Mouse (Mus musculus): ENCODE measurements at regions not wholly inside any gene's neighbourhood (a gene's known extent, or its start where the extent isn't known, plus 50 kb on each side); places are given as distances from the start of the nearest gene placed in this dataset.

GRCm38 (mm10) chr7:116817991-116818390, 313.8 kb downstream of the Nucb2 start:
- H3K9me3 ChIP-seq: no peaks in the 10 kb centered on the region
- no peak overlapping the region for H3K27ac ChIP-seq
- no peaks in the 10 kb centered on the region for H3K27me3 ChIP-seq (ENCODE audit: poor library complexity, severe bottlenecking)
- no peak overlapping the region for H3K4me3 ChIP-seq
- WGBS: 92% methylated on average over 7 of the region's 7 CpGs
- no peaks in the 10 kb centered on the region for H3K36me3 ChIP-seq (replicated peaks)
- H3K4me1 ChIP-seq: no peaks in the 10 kb centered on the region
- no peak for DNase-seq (ENCODE audit: extremely low spot score, low spot score)

GRCm38 (mm10) chr7:116820613-116821012, 316.4 kb downstream of the Nucb2 start:
- DNase-seq (ENCODE audit: extremely low spot score, low spot score): no peak
- Histone ChIP-seq H3K27ac (no peak overlapping the region), H3K4me3 (no peak overlapping the region), H3K27me3 (ENCODE audit: poor library complexity, severe bottlenecking) (no peaks in the 10 kb centered on the region), H3K36me3 (replicated peaks) (no peaks in the 10 kb centered on the region), H3K9me3 (no peaks in the 10 kb centered on the region), H3K4me1 (no peaks in the 10 kb centered on the region)
- WGBS: 92% methylated on average over 5 of the region's 5 CpGs

GRCm38 (mm10) chr7:116842894-116843293, 338.7 kb downstream of the Nucb2 start:
- Histone ChIP-seq H3K4me1 (no peaks in the 10 kb centered on the region), H3K4me3 (no peak overlapping the region), H3K36me3 (replicated peaks) (no peaks in the 10 kb centered on the region), H3K27ac (no peak overlapping the region), H3K27me3 (ENCODE audit: poor library complexity, severe bottlenecking) (no peaks in the 10 kb centered on the region), H3K9me3 (no peaks in the 10 kb centered on the region)
- DNase-seq (ENCODE audit: extremely low spot score, low spot score): no peak
- WGBS: 74% methylated on average over 3 of the region's 3 CpGs

GRCm38 (mm10) chr7:116847846-116848730, 343.9 kb downstream of the Nucb2 start:
- no peak overlapping the region for H3K27ac ChIP-seq
- WGBS: 87% methylated on average over 17 of the region's 17 CpGs
- DNase-seq (ENCODE audit: extremely low spot score, low spot score): no peak

GRCm38 (mm10) chr7:116853351-116853750, 349.2 kb downstream of the Nucb2 start:
- Histone ChIP-seq H3K4me3 (no peak overlapping the region), H3K4me1 (no peaks in the 10 kb centered on the region), H3K27me3 (ENCODE audit: poor library complexity, severe bottlenecking) (no peaks in the 10 kb centered on the region), H3K9me3 (no peaks in the 10 kb centered on the region), H3K36me3 (replicated peaks) (no peaks in the 10 kb centered on the region), H3K27ac (no peak overlapping the region)
- WGBS: 94% methylated on average over 3 of the region's 3 CpGs
- no peak for DNase-seq (ENCODE audit: extremely low spot score, low spot score)

More at GRCm38 (mm10) chr7:116847846-116848730, 343.9 kb downstream of the Nucb2 start:
- Histone ChIP-seq H3K27me3 (ENCODE audit: poor library complexity, severe bottlenecking) (no peaks in the 10 kb centered on the region), H3K4me3 (no peak overlapping the region), H3K9me3 (no peaks in the 10 kb centered on the region), H3K36me3 (replicated peaks) (no peaks in the 10 kb centered on the region), H3K4me1 (no peaks in the 10 kb centered on the region)

GRCm38 (mm10) chr7:116857141-116857540, 353.0 kb downstream of the Nucb2 start:
- H3K4me1 ChIP-seq: no peaks in the 10 kb centered on the region
- H3K36me3 ChIP-seq (replicated peaks): no peaks in the 10 kb centered on the region
- 85% methylated on average over 5 of the region's 5 CpGs for WGBS
- H3K9me3 ChIP-seq: no peaks in the 10 kb centered on the region
- no peak overlapping the region for H3K27ac ChIP-seq
- DNase-seq (ENCODE audit: extremely low spot score, low spot score): no peak
- H3K4me3 ChIP-seq: no peak overlapping the region
- H3K27me3 ChIP-seq (ENCODE audit: poor library complexity, severe bottlenecking): no peaks in the 10 kb centered on the region

- Histone ChIP-seq H3K4me3 (no peak overlapping the region), H3K36me3 (replicated peaks) (no peaks in the 10 kb centered on the region), H3K9me3 (no peaks in the 10 kb centered on the region), H3K27ac (no peak overlapping the region), H3K27me3 (ENCODE audit: poor library complexity, severe bottlenecking) (no peaks in the 10 kb centered on the region), H3K4me1 (no peaks in the 10 kb centered on the region)
- no peak for DNase-seq (ENCODE audit: extremely low spot score, low spot score)
- 90% methylated on average over 4 of the region's 4 CpGs for WGBS
Measured at GRCm38 (mm10) chr7:116857744-116858143, 353.6 kb downstream of the Nucb2 start.

- DNase-seq (ENCODE audit: extremely low spot score, low spot score): no peak
- Histone ChIP-seq H3K4me3 (no peak overlapping the region), H3K27ac (no peak overlapping the region), H3K36me3 (replicated peaks) (no peaks in the 10 kb centered on the region), H3K4me1 (peaks cover 13% of the 10 kb centered on the region), H3K27me3 (ENCODE audit: poor library complexity, severe bottlenecking) (no peaks in the 10 kb centered on the region), H3K9me3 (no peaks in the 10 kb centered on the region)
- 74% methylated on average over 5 of the region's 5 CpGs for WGBS
Measured at GRCm38 (mm10) chr7:116882268-116882964, 378.2 kb downstream of the Nucb2 start.

- Histone ChIP-seq H3K4me1 (peaks cover 4% of the 10 kb centered on the region; the same call in 1 of the 2 replicates), H3K27me3 (ENCODE audit: poor library complexity, severe bottlenecking) (no peaks in the 10 kb centered on the region), H3K4me3 (no peak overlapping the region), H3K9me3 (no peaks in the 10 kb centered on the region), H3K36me3 (replicated peaks) (no peaks in the 10 kb centered on the region), H3K27ac (no peak overlapping the region)
- 69% methylated on average over 6 of the region's 6 CpGs for WGBS
- DNase-seq (ENCODE audit: extremely low spot score, low spot score): no peak
Measured at GRCm38 (mm10) chr7:116893846-116894245, 389.7 kb downstream of the Nucb2 start.

- H3K27ac ChIP-seq: no peak overlapping the region
- no peaks in the 10 kb centered on the region for H3K9me3 ChIP-seq
- H3K4me3 ChIP-seq: no peak overlapping the region
- no peaks in the 10 kb centered on the region for H3K36me3 ChIP-seq (replicated peaks)
- WGBS: 60% methylated on average over 6 of the region's 6 CpGs
- H3K4me1 ChIP-seq: peaks cover 16% of the 10 kb centered on the region
- no peak for DNase-seq (ENCODE audit: extremely low spot score, low spot score)
- no peaks in the 10 kb centered on the region for H3K27me3 ChIP-seq (ENCODE audit: poor library complexity, severe bottlenecking)
Measured at GRCm38 (mm10) chr7:116915797-116916196, 411.6 kb downstream of the Nucb2 start.

- peaks cover 16% of the 10 kb centered on the region for H3K4me1 ChIP-seq
- no peaks in the 10 kb centered on the region for H3K9me3 ChIP-seq
- DNase-seq (ENCODE audit: extremely low spot score, low spot score): no peak
- WGBS: 91% methylated on average over 6 of the region's 6 CpGs
- H3K4me3 ChIP-seq: no peak overlapping the region
- H3K36me3 ChIP-seq (replicated peaks): no peaks in the 10 kb centered on the region
- no peaks in the 10 kb centered on the region for H3K27me3 ChIP-seq (ENCODE audit: poor library complexity, severe bottlenecking)
- H3K27ac ChIP-seq: no peak overlapping the region
Measured at GRCm38 (mm10) chr7:116917921-116918670, 413.9 kb downstream of the Nucb2 start.

GRCm38 (mm10) chr7:116946448-116946847, 434.3 kb upstream of the Xylt1 start:
- Histone ChIP-seq H3K36me3 (replicated peaks) (no peaks in the 10 kb centered on the region), H3K4me3 (no peak overlapping the region), H3K27me3 (ENCODE audit: poor library complexity, severe bottlenecking) (no peaks in the 10 kb centered on the region), H3K9me3 (no peaks in the 10 kb centered on the region), H3K4me1 (no peaks in the 10 kb centered on the region), H3K27ac (no peak overlapping the region)
- no peak for DNase-seq (ENCODE audit: extremely low spot score, low spot score)
- 88% methylated on average over 2 of the region's 2 CpGs for WGBS

Data from forebrain, embryonic 10.5 days (tissue).